Mouse (Mus musculus) urinary bladder, postnatal 36 days (tissue): Measurements from ENCODE around the gene H2-T3.
A peak's percentile ranks its signal among the peaks of the same experiment; 100 is the strongest.

ENCODE experiments used
- DNase-seq, 2 experiments: peaks; one replicate each; pipeline ENCODE4 v3.0.0; 2022; ENCODE audit warnings: low spot score in 2 of 2, mixed read lengths in 1 of 2

The H2-T3 gene

GRCm38 (mm10) chr17:36190169-36190507 is at the start of gene H2-T3:
H2-T3 (minus strand) TSS chr17:36190287.
- no peak for DNase-seq

GRCm38 (mm10) chr17:36237321-36237921 is 47.3 kb upstream of the H2-T3 start:
- DNase-seq: peak in 1 of 2 experiments; percentile 23

- DNase-seq: peak; percentile 24 to 33
Measured at GRCm38 (mm10) chr17:36235300-36235699, 45.2 kb upstream of the H2-T3 start.

- no peak for DNase-seq
Measured at GRCm38 (mm10) chr17:36233572-36233971, 43.5 kb upstream of the H2-T3 start.

GRCm38 (mm10) chr17:36231318-36231717 is 41.2 kb upstream of the H2-T3 start:
- DNase-seq: peak; percentile 57 to 75

- no peak for DNase-seq
Measured at GRCm38 (mm10) chr17:36229046-36229445, 39.0 kb upstream of the H2-T3 start.

GRCm38 (mm10) chr17:36226921-36227320 is 36.8 kb upstream of the H2-T3 start:
- no peak for DNase-seq

- no peak for DNase-seq
Measured at GRCm38 (mm10) chr17:36225231-36225824, 35.2 kb upstream of the H2-T3 start.

GRCm38 (mm10) chr17:36224451-36224850 is 34.4 kb upstream of the H2-T3 start:
- DNase-seq: no peak

GRCm38 (mm10) chr17:36218594-36219155 is 28.6 kb upstream of the H2-T3 start:
- DNase-seq: no peak

- DNase-seq: no peak
Measured at GRCm38 (mm10) chr17:36215586-36215985, 25.5 kb upstream of the H2-T3 start.

- DNase-seq: no peak
Measured at GRCm38 (mm10) chr17:36206846-36207245, 16.8 kb upstream of the H2-T3 start.

GRCm38 (mm10) chr17:36205862-36206261 is 15.8 kb upstream of the H2-T3 start:
- DNase-seq: no peak

GRCm38 (mm10) chr17:36205456-36205855 is 15.4 kb upstream of the H2-T3 start:
- peak in 1 of 2 experiments; percentile 44 for DNase-seq

- no peak for DNase-seq
Measured at GRCm38 (mm10) chr17:36201851-36202250, 11.8 kb upstream of the H2-T3 start.

GRCm38 (mm10) chr17:36198317-36198716 is 8.2 kb upstream of the H2-T3 start:
- DNase-seq: no peak

GRCm38 (mm10) chr17:36194471-36194870 is 4.4 kb upstream of the H2-T3 start:
- no peak for DNase-seq

GRCm38 (mm10) chr17:36193546-36194141 is 3.6 kb upstream of the H2-T3 start:
- peak in 1 of 2 experiments; percentile 56 for DNase-seq

- no peak for DNase-seq
Measured at GRCm38 (mm10) chr17:36192371-36192770, 2.3 kb upstream of the H2-T3 start.

GRCm38 (mm10) chr17:36189491-36190168 is 457 bp downstream of the H2-T3 start:
- DNase-seq: no peak

GRCm38 (mm10) chr17:36187540-36187939 is 2.5 kb downstream of the H2-T3 start:
- DNase-seq: no peak

GRCm38 (mm10) chr17:36182212-36182611 is 7.9 kb downstream of the H2-T3 start:
- no peak for DNase-seq
